Mouse (Mus musculus) heart, embryonic 11.5 days (tissue): ENCODE data around the gene 3425401B19Rik. TPM values are rescaled to one million over a fixed set of nuclear protein-coding genes. Genes with fewer than 3 reads are reported as not detected.

Source experiments
- ATAC-seq: fragments of 200-750 bp; cut with Nextera tagmentation; replicated peaks from 2 replicates; pipeline ENCODE4 v1.8.0; 2017; ENCODE audit warnings: moderate library complexity; ENCODE audit not compliant: insufficient number of reproducible peaks, low FRiP score, low TSS enrichment
- H3K27ac ChIP-seq: fragments of 300-500 bp; sonication (generic); 2 replicates; pipeline ENCODE4 v1.5.1; 2014; ENCODE audit warnings: mild to moderate bottlenecking, low read depth, low read length
- H3K27me3 ChIP-seq: fragments of 300-500 bp; sonication (generic); 2 replicates; pipeline ENCODE4 v1.6.1; 2014; ENCODE audit warnings: mild to moderate bottlenecking, low read length, mixed read lengths; ENCODE audit not compliant: control insufficient read depth, insufficient read depth
- H3K36me3 ChIP-seq: fragments of 300-500 bp; sonication (generic); 2 replicates; pipeline ENCODE4 v1.6.1; 2014; ENCODE audit warnings: mild to moderate bottlenecking, low read length, moderate library complexity, mixed read lengths; ENCODE audit not compliant: control insufficient read depth, insufficient read depth
- H3K4me1 ChIP-seq: fragments of 300-500 bp; sonication (generic); 2 replicates; pipeline ENCODE4 v1.6.1; 2014; ENCODE audit warnings: low read length; ENCODE audit not compliant: control insufficient read depth, insufficient read depth
- H3K4me2 ChIP-seq: fragments of 300-500 bp; sonication (generic); 2 replicates; pipeline ENCODE4 v1.6.1; 2014; ENCODE audit warnings: mild to moderate bottlenecking, moderate library complexity
- H3K4me3 ChIP-seq: fragments of 300-500 bp; sonication (generic); 2 replicates; pipeline ENCODE4 v1.5.1; 2014; ENCODE audit warnings: low read depth, low read length
- H3K9ac ChIP-seq: fragments of 300-500 bp; sonication (generic); 2 replicates; pipeline ENCODE4 v1.6.1; 2014; ENCODE audit warnings: mild to moderate bottlenecking, low read depth, low read length, moderate library complexity
- H3K9me3 ChIP-seq: fragments of 300-500 bp; sonication (generic); replicated peaks from 2 replicates; pipeline ENCODE4 v1.6.1; 2016; ENCODE audit warnings: low read length; ENCODE audit not compliant: control insufficient read depth
- whole genome bisulfite sequencing: fragments of 180-500 bp; shearing (Covaris S2); extraction: QIAGEN DNeasy Blood & Tissue Kit; methylation state at CpG from one replicate; pipeline ENCODE4 v1.1.7; 2014; ENCODE audit not compliant: insufficient replicate concordance; 5-methylcytosine and 5-hydroxymethylcytosine counted together
- polyA plus RNA-seq: library from polyadenylated mRNA; unstranded; fragments of >200 nt; fragmentation: Nextera tagmentation; extraction: Ambion mirVana; gene quantifications from 2 replicates; pipeline ENCODE4 v1.2.1, GENCODE M21; 2014

3425401B19Rik gene
- polyA plus RNA-seq, 1 experiment from 2014 or later: 6.7 TPM

- Histone ChIP-seq H3K9ac (peak overlapping the region; percentile 69), H3K4me2 (peak overlapping the region; percentile 66), H3K27ac (peak overlapping the region; percentile 90; the same call in 1 of the 2 replicates), H3K9me3 (no peaks in the 10 kb centered on the region), H3K27me3 (no peaks in the 10 kb centered on the region), H3K4me1 (peaks cover 25% of the 10 kb centered on the region), H3K4me3 (peak overlapping the region; percentile 48), H3K36me3 (no peaks in the 10 kb centered on the region)
- no peak for ATAC-seq
- WGBS: 24% methylated on average over 19 of the region's 19 CpGs
Observed at GRCm38 (mm10) chr14:32683251-32683838, 1.7 kb downstream of the 3425401B19Rik start.

GRCm38 (mm10) chr14:32682536-32682935 lies 2.6 kb downstream of the 3425401B19Rik start:
- Histone ChIP-seq H3K27ac (0 out of 2 replicates have a peak overlapping the region, but pooled peaks have one; percentile 90), H3K4me2 (peak overlapping the region; percentile 66), H3K27me3 (no peaks in the 10 kb centered on the region), H3K4me3 (peak overlapping the region; percentile 48; the same call in 1 of the 2 replicates), H3K36me3 (no peaks in the 10 kb centered on the region), H3K9me3 (no peaks in the 10 kb centered on the region), H3K9ac (peak overlapping the region; percentile 69; the same call in 1 of the 2 replicates), H3K4me1 (peaks cover 25% of the 10 kb centered on the region)
- ATAC-seq: no peak
- 83% methylated on average over 12 of the region's 12 CpGs for WGBS

- H3K27me3 ChIP-seq: no peaks in the 10 kb centered on the region
- H3K36me3 ChIP-seq: no peaks in the 10 kb centered on the region
- no peak overlapping the region for H3K9ac ChIP-seq
- H3K4me1 ChIP-seq: peaks cover 22% of the 10 kb centered on the region
- H3K4me3 ChIP-seq: no peak overlapping the region
- H3K4me2 ChIP-seq: no peak overlapping the region
- 92% methylated on average over 3 of the region's 3 CpGs for WGBS
- H3K27ac ChIP-seq: no peak overlapping the region
- ATAC-seq: no peak
- H3K9me3 ChIP-seq: no peaks in the 10 kb centered on the region
Observed at GRCm38 (mm10) chr14:32681603-32682002, 3.5 kb downstream of the 3425401B19Rik start.

- ATAC-seq: no peak
- no peak overlapping the region for H3K4me2 ChIP-seq
- H3K4me3 ChIP-seq: no peak overlapping the region
- H3K9me3 ChIP-seq: no peaks in the 10 kb centered on the region
- H3K36me3 ChIP-seq: no peaks in the 10 kb centered on the region
- H3K27ac ChIP-seq: no peak overlapping the region
- no peaks in the 10 kb centered on the region for H3K27me3 ChIP-seq
- no peak overlapping the region for H3K9ac ChIP-seq
- 73% methylated on average over 3 of the region's 3 CpGs for WGBS
- H3K4me1 ChIP-seq: peaks cover 17% of the 10 kb centered on the region
Observed at GRCm38 (mm10) chr14:32678565-32678964, 6.5 kb downstream of the 3425401B19Rik start.

GRCm38 (mm10) chr14:32673178-32673577 lies 11.9 kb downstream of the 3425401B19Rik start:
- ATAC-seq: no peak; the same call in 1 of the 2 replicates
- Histone ChIP-seq H3K4me2 (no peak overlapping the region), H3K4me1 (peaks cover 10% of the 10 kb centered on the region), H3K36me3 (no peaks in the 10 kb centered on the region), H3K4me3 (no peak overlapping the region), H3K9ac (no peak overlapping the region), H3K27ac (no peak overlapping the region), H3K9me3 (no peaks in the 10 kb centered on the region), H3K27me3 (no peaks in the 10 kb centered on the region)
- WGBS: 52% methylated on average over 3 of the region's 3 CpGs

- H3K4me1 ChIP-seq: no peaks in the 10 kb centered on the region
- 73% methylated on average over 6 of the region's 6 CpGs for WGBS
- H3K4me2 ChIP-seq: no peak overlapping the region
- H3K9ac ChIP-seq: no peak overlapping the region
- H3K27ac ChIP-seq: no peak overlapping the region
- no peak for ATAC-seq
- no peaks in the 10 kb centered on the region for H3K36me3 ChIP-seq
- H3K27me3 ChIP-seq: peaks cover 2% of the 10 kb centered on the region; the same call in 1 of the 2 replicates
- no peak overlapping the region for H3K4me3 ChIP-seq
- H3K9me3 ChIP-seq: no peaks in the 10 kb centered on the region
Observed at GRCm38 (mm10) chr14:32663099-32663498, 22.0 kb downstream of the 3425401B19Rik start.

- Histone ChIP-seq H3K27ac (no peak overlapping the region), H3K27me3 (peaks cover 2% of the 10 kb centered on the region; the same call in 1 of the 2 replicates), H3K9ac (no peak overlapping the region), H3K4me1 (no peaks in the 10 kb centered on the region), H3K4me3 (no peak overlapping the region), H3K36me3 (no peaks in the 10 kb centered on the region), H3K4me2 (no peak overlapping the region), H3K9me3 (no peaks in the 10 kb centered on the region)
- 79% methylated on average over 9 of the region's 9 CpGs for WGBS
- no peak for ATAC-seq
Observed at GRCm38 (mm10) chr14:32659781-32660180, 25.3 kb downstream of the 3425401B19Rik start.

- peaks cover 13% of the 10 kb centered on the region for H3K27me3 ChIP-seq
- no peaks in the 10 kb centered on the region for H3K9me3 ChIP-seq
- no peaks in the 10 kb centered on the region for H3K36me3 ChIP-seq
- no peak overlapping the region for H3K4me2 ChIP-seq
- H3K9ac ChIP-seq: no peak overlapping the region
- 78% methylated on average over 2 of the region's 2 CpGs for WGBS
- H3K4me3 ChIP-seq: no peak overlapping the region
- ATAC-seq: no peak
- no peak overlapping the region for H3K27ac ChIP-seq
- H3K4me1 ChIP-seq: no peaks in the 10 kb centered on the region
Observed at GRCm38 (mm10) chr14:32638485-32638884, 46.6 kb downstream of the 3425401B19Rik start.
